Mouse (Mus musculus) CH12.LX (cell line): ENCODE measurements at regions not wholly inside any gene's neighbourhood (a gene's known extent, or its start where the extent isn't known, plus 50 kb on each side); places are given as distances from the start of the nearest gene placed in this dataset.

Source experiments
- DNase-seq: peaks from one replicate; pipeline ENCODE4 v3.0.0-alpha.2; 2013; ENCODE audit errors: extremely low read depth
- H3K27ac ChIP-seq: 2 replicates; pipeline ENCODE4 v1.5.1; 2012; ENCODE audit warnings: low read depth, mild to moderate bottlenecking, control low read depth, moderate library complexity; ENCODE audit not compliant: insufficient read depth
- H3K27me3 ChIP-seq: replicated peaks from 2 replicates; pipeline ENCODE3; 2012; ENCODE audit warnings: inconsistent platforms
- H3K36me3 ChIP-seq, 2 experiments: replicated peaks in 1 of 2; 2 replicates each; pipeline versions ENCODE3 to v1.6.1; 2012; ENCODE audit warnings: inconsistent platforms in 1 of 2, low read length in 1 of 2, mild to moderate bottlenecking in 1 of 2, mixed read lengths in 1 of 2, moderate library complexity in 1 of 2; ENCODE audit not compliant: control insufficient read depth in 1 of 2, insufficient read depth in 1 of 2
- H3K4me1 ChIP-seq, 2 experiments: 2 replicates each; pipeline ENCODE4 v1.6.1; 2012; ENCODE audit warnings: inconsistent platforms in 1 of 2, moderate library complexity in 1 of 2; ENCODE audit not compliant: insufficient read depth in 2 of 2, control insufficient read depth in 1 of 2
- H3K4me2 ChIP-seq: 2 replicates; pipeline ENCODE4 v1.6.1; 2012; ENCODE audit warnings: low read depth, mild to moderate bottlenecking, control low read depth; ENCODE audit not compliant: poor library complexity, insufficient read depth, severe bottlenecking
- H3K4me3 ChIP-seq, 3 experiments: fragments of 150-350 bp in 1 of 3; sonication (generic) in 1 of 3; replicated peaks in 1 of 3; 2 replicates each; pipeline versions ENCODE3 to v1.5.1; 2011 to 2012; ENCODE audit warnings: low read depth in 2 of 3, low read length in 2 of 3, mild to moderate bottlenecking in 2 of 3, moderate library complexity in 2 of 3, control low read depth in 1 of 3, improper control_type of control experiment in 1 of 3, inconsistent platforms in 1 of 3, mixed read lengths in 1 of 3; ENCODE audit not compliant: poor library complexity in 1 of 3
- H3K79me2 ChIP-seq: replicated peaks from 2 replicates; pipeline ENCODE4 v1.6.1; 2012; ENCODE audit warnings: mild to moderate bottlenecking, moderate library complexity; ENCODE audit not compliant: control insufficient read depth, poor library complexity, insufficient read depth, severe bottlenecking; ENCODE audit errors: extremely low read depth
- H3K9ac ChIP-seq: 2 replicates; pipeline ENCODE4 v1.6.1; 2012; ENCODE audit warnings: low read depth, mild to moderate bottlenecking, control low read depth, moderate library complexity; ENCODE audit not compliant: insufficient read depth
- H3K9me3 ChIP-seq: replicated peaks from 2 replicates; pipeline ENCODE3; 2012; ENCODE audit warnings: low read length, inconsistent platforms, mixed read lengths
- BHLHE40 ChIP-seq: IDR thresholded peaks from 2 replicates; pipeline ENCODE4 v1.6.1; 2011; ENCODE audit warnings: mild to moderate bottlenecking, low read depth, low read length, improper control_type of control experiment
- CHD2 ChIP-seq: IDR thresholded peaks from 2 replicates; pipeline ENCODE4 v1.6.1; 2011; ENCODE audit warnings: low read length, improper control_type of control experiment
- E2F4 ChIP-seq: IDR thresholded peaks from 2 replicates; pipeline ENCODE4 v1.6.1; 2011; ENCODE audit warnings: low read depth, low read length, improper control_type of control experiment; ENCODE audit not compliant: insufficient replicate concordance
- ELF1 ChIP-seq: IDR thresholded peaks from 2 replicates; pipeline ENCODE4 v1.6.1; 2014; ENCODE audit warnings: low read depth, mild to moderate bottlenecking, inconsistent platforms, low read length, improper control_type of control experiment
- EP300 ChIP-seq: IDR thresholded peaks from 2 replicates; pipeline ENCODE4 v1.6.1; 2011; ENCODE audit warnings: low read length, improper control_type of control experiment
- ETS1 ChIP-seq: conservative IDR thresholded peaks from 2 replicates; pipeline ENCODE4 v1.6.1; 2012; ENCODE audit warnings: low read depth, mild to moderate bottlenecking, inconsistent platforms, low read length, improper control_type of control experiment, moderate library complexity
- GABPA ChIP-seq: IDR thresholded peaks from 2 replicates; pipeline ENCODE4 v1.6.1; 2012; ENCODE audit warnings: low read depth, low read length, improper control_type of control experiment, inconsistent platforms; ENCODE audit not compliant: insufficient replicate concordance
- IRF4 ChIP-seq: IDR thresholded peaks from 2 replicates; pipeline ENCODE4 v1.6.1; 2014; ENCODE audit warnings: low read depth, mild to moderate bottlenecking, inconsistent platforms, low read length, improper control_type of control experiment
- MAX ChIP-seq: IDR thresholded peaks from 2 replicates; pipeline ENCODE4 v1.6.1; 2011; ENCODE audit warnings: low read length, improper control_type of control experiment
- MEF2A ChIP-seq: IDR thresholded peaks from 2 replicates; pipeline ENCODE4 v1.6.1; 2014; ENCODE audit warnings: low read depth, mild to moderate bottlenecking, inconsistent platforms, low read length, improper control_type of control experiment, borderline replicate concordance
- MXI1 ChIP-seq: IDR thresholded peaks from 2 replicates; pipeline ENCODE4 v1.6.1; 2011; ENCODE audit warnings: mild to moderate bottlenecking, low read depth, low read length, improper control_type of control experiment
- NELFE ChIP-seq: IDR thresholded peaks from 2 replicates; pipeline ENCODE4 v1.6.1; 2011; ENCODE audit warnings: low read depth, low read length, improper control_type of control experiment
- NRF1 ChIP-seq: IDR thresholded peaks from 2 replicates; pipeline ENCODE4 v1.6.1; 2014; ENCODE audit warnings: low read depth, mild to moderate bottlenecking, inconsistent platforms, low read length, improper control_type of control experiment, moderate library complexity
- PAX5 ChIP-seq: IDR thresholded peaks from 2 replicates; pipeline ENCODE4 v1.6.1; 2012; ENCODE audit warnings: low read length, inconsistent platforms, mixed read lengths
- POLR2A ChIP-seq: IDR thresholded peaks from 2 replicates; pipeline ENCODE4 v1.6.1; 2011; ENCODE audit warnings: low read depth, mild to moderate bottlenecking, improper control_type of control experiment, low read length
- RCOR1 ChIP-seq: conservative IDR thresholded peaks from 2 replicates; pipeline ENCODE4 v1.6.1; 2012; ENCODE audit warnings: low read depth, mild to moderate bottlenecking, inconsistent platforms, low read length, improper control_type of control experiment
- SIN3A ChIP-seq: IDR thresholded peaks from 2 replicates; pipeline ENCODE4 v1.6.1; 2012; ENCODE audit warnings: low read length, improper control_type of control experiment, inconsistent platforms
- SMC3 ChIP-seq: IDR thresholded peaks from 2 replicates; pipeline ENCODE4 v1.6.1; 2011; ENCODE audit warnings: low read depth, low read length, improper control_type of control experiment
- UBTF ChIP-seq: IDR thresholded peaks from 2 replicates; pipeline ENCODE4 v1.6.1; 2012; ENCODE audit warnings: low read depth, mild to moderate bottlenecking, inconsistent platforms, low read length, improper control_type of control experiment, moderate library complexity
- USF1 ChIP-seq: IDR thresholded peaks from 2 replicates; pipeline ENCODE4 v1.6.1; 2014; ENCODE audit warnings: low read depth, mild to moderate bottlenecking, inconsistent platforms, low read length, improper control_type of control experiment
- dilution Hi-C: fragments of 300-500 bp; cut with MboI; formaldehyde crosslinking; loops from 2 replicates; pipeline ENCODE4 v1.14.3; 2020; ENCODE audit warnings: low sequenced_read_pairs; ENCODE audit not compliant: extremely low pct_unique_long_range_greater_than_20kb, extremely low pct_ligation_motif_present
- in situ Hi-C: fragments of 300-500 bp; cut with MboI; formaldehyde crosslinking; loops from 3 replicates; pipeline ENCODE4 v1.14.3; 2019; ENCODE audit warnings: low sequenced_read_pairs, low pct_ligation_motif_present, low pct_unique_long_range_greater_than_20kb, mixed read lengths

DNA sequence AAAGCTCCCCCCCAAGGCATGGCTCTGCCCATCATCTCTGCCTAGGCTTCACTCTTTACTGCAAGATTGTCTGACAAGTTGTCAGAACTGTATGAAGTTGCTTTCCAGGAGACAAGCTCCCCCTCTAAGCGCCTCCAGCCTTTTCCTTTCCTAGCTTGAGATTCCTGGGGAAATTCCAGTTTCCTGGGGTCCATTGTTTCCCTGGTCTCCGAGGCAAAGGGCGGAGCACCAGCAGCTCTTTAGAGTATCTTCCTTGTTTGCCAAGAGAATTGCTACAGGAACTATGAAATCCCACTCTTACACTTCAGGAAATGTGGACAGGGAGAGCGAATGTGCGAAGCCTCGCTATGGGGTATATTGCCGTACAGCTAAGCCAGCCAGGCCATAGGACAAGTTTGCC is 108.2 kb upstream of the Tnfaip3 start:
- Histone ChIP-seq H3K4me1 (peaks cover 8 to 41% of the 10 kb centered on the region in 2 experiments), H3K79me2 (no peaks in the 10 kb centered on the region; the same call in 1 of the 2 replicates), H3K9ac (no peak overlapping the region), H3K4me2 (no peak overlapping the region), H3K36me3 (no peaks in the 10 kb centered on the region)
- in situ Hi-C loops: no loop called here
- DNase-seq: no peak
- no peak for TF ChIP-seq NRF1
- no peak for TF ChIP-seq RCOR1
- no peak for TF ChIP-seq MEF2A
- TF ChIP-seq ELF1: no peak
- no peak for TF ChIP-seq IRF4
- no peak for TF ChIP-seq SIN3A
- no peak for TF ChIP-seq PAX5
- TF ChIP-seq, all 38 proteins: peak for 0
- H3K9me3 ChIP-seq: no peaks in the 10 kb centered on the region
- no peaks in the 10 kb centered on the region for H3K27me3 ChIP-seq
- dilution Hi-C loops: no loop called here
- H3K27ac ChIP-seq: no peak overlapping the region
- no peak overlapping the region for H3K4me3 ChIP-seq

DNA sequence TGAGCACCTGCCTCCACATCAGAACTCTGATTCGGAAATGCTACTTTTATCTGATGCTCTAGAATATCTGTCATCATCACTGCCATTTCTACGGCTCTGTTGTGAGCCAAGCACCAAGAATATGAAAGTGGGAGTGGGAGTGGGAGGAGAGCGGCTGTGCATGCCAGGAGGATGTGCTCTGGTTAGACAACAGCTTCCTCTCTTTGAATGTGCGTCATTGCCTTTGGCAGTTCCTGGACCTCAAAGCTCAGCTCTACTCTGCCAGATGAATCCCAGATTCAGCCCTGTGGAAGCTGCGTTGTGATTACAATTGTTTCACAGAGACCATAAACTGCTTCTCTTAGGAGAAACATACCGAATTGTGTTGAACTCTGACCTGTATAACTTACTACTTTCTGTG is 106.8 kb upstream of the Tnfaip3 start:
- dilution Hi-C loops: no loop called here
- H3K9me3 ChIP-seq: no peaks in the 10 kb centered on the region
- H3K4me2 ChIP-seq: no peak overlapping the region; the same call in 1 of the 2 replicates
- no peaks in the 10 kb centered on the region; the same call in 1 of the 2 replicates for H3K79me2 ChIP-seq
- peaks cover 8 to 53% of the 10 kb centered on the region in 2 experiments for H3K4me1 ChIP-seq
- H3K27ac ChIP-seq: no peak overlapping the region
- in situ Hi-C loops: no loop called here
- no peaks in the 10 kb centered on the region for H3K36me3 ChIP-seq
- no peak overlapping the region for H3K4me3 ChIP-seq
- no peak overlapping the region for H3K9ac ChIP-seq
- no peak for TF ChIP-seq EP300
- no peak for TF ChIP-seq RCOR1
- TF ChIP-seq E2F4: no peak
- TF ChIP-seq PAX5: no peak
- no peak for TF ChIP-seq SMC3
- TF ChIP-seq NELFE: no peak
- TF ChIP-seq MAX: no peak
- TF ChIP-seq USF1: no peak
- TF ChIP-seq MXI1: no peak
- TF ChIP-seq UBTF: no peak
- no peak for TF ChIP-seq POLR2A
- TF ChIP-seq NRF1: no peak
- no peak for TF ChIP-seq GABPA
- no peak for TF ChIP-seq BHLHE40
- no peak for TF ChIP-seq SIN3A
- no peak for TF ChIP-seq ETS1
- TF ChIP-seq CHD2: no peak
- DNase-seq: no peak
- no peaks in the 10 kb centered on the region for H3K27me3 ChIP-seq
